Mouse (Mus musculus) limb, embryonic 15.5 days (tissue): ENCODE measurements around the gene Slc6a3. TPM values are rescaled to one million over a fixed set of nuclear protein-coding genes. Genes with fewer than 3 reads are reported as not detected.

Experiments
- ATAC-seq: fragments of 200-750 bp; cut with Nextera tagmentation; 2 replicates; pipeline ENCODE4 v1.8.0; 2017; ENCODE audit warnings: low read depth, moderate TSS enrichment; ENCODE audit not compliant: insufficient number of reproducible peaks, low FRiP score, low TSS enrichment
- H3K27ac ChIP-seq: fragments of 300-500 bp; sonication (generic); 2 replicates; pipeline ENCODE4 v1.5.1; 2015; ENCODE audit warnings: moderate library complexity, mild to moderate bottlenecking, inconsistent platforms
- H3K27me3 ChIP-seq: fragments of 300-500 bp; sonication (generic); 2 replicates; pipeline ENCODE4 v1.6.1; 2015; ENCODE audit warnings: inconsistent platforms
- H3K36me3 ChIP-seq: fragments of 300-500 bp; sonication (generic); 2 replicates; pipeline ENCODE4 v1.6.1; 2015; ENCODE audit warnings: inconsistent platforms
- H3K4me1 ChIP-seq: fragments of 300-500 bp; sonication (generic); 2 replicates; pipeline ENCODE4 v1.6.1; 2015; ENCODE audit warnings: inconsistent platforms
- H3K4me2 ChIP-seq: fragments of 300-500 bp; sonication (generic); 2 replicates; pipeline ENCODE4 v1.6.1; 2015; ENCODE audit warnings: mild to moderate bottlenecking, inconsistent platforms
- H3K4me3 ChIP-seq: fragments of 300-500 bp; sonication (generic); 2 replicates; pipeline ENCODE4 v1.5.1; 2015; ENCODE audit warnings: mild to moderate bottlenecking, inconsistent platforms
- H3K9ac ChIP-seq: fragments of 300-500 bp; sonication (generic); 2 replicates; pipeline ENCODE4 v1.6.1; 2015; ENCODE audit warnings: inconsistent platforms
- H3K9me3 ChIP-seq: fragments of 300-500 bp; sonication (generic); 2 replicates; pipeline ENCODE4 v1.6.1; 2016; ENCODE audit warnings: inconsistent platforms
- WGBS: fragments of 180-500 bp; shearing (Covaris S2); methylation state at CpG from one replicate; pipeline ENCODE4 v1.1.7; 2015; 5-methylcytosine and 5-hydroxymethylcytosine counted together
- polyA plus RNA-seq: library from polyadenylated mRNA; unstranded; fragments of >200 nt; fragmentation: Nextera tagmentation; extraction: Ambion mirVana; gene quantifications from 2 replicates; pipeline ENCODE4 v1.2.1, GENCODE M21; 2015

The Slc6a3 gene
- polyA plus RNA-seq, 1 experiment from 2014 or later, result 0.08 TPM

DNA sequence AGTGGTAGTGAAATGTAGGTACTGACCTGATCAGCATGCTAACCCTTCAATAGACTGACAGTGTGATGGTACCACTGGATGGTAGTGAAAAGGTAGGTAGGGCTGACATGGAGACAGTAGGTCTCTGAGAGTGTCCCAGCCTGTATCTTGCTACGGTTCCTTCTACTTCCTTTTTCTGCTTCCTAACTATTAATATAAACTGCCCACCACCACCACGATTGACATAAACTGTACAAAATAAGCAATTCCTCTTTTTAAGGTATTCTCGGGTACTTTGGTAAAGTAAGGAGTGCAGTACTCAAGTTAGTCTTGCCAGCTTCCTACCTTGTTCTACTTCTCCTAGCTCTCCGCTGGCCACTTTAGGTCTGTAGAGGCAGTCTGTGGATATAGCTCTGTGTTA, 59.7 kb downstream of the Slc6a3 start:
- 73% methylated on average over 4 of the region's 4 CpGs for WGBS

DNA sequence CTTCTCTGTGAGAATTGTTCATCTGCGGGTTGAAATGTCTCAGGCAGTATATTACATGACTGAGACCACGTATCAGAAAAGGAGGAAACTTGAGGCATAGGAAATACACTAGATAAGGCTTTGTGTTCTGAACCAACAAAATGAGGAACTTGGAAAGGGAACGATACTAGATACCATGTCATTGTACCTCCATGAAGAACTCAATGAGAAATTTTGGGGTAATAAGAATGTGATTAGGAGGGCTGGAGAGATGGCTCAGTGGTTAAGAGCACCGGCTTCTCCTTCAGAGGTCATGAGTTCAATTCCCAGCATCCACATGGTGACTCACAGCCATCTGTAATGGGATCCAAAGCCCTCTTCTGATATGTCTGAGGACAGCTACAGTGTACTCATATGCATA, 63.7 kb downstream of the Slc6a3 start:
- ATAC-seq, result no peak
- WGBS, result 80% methylated on average over 4 of the region's 4 CpGs
- Histone ChIP-seq H3K4me1 (peaks cover 14% of the 10 kb centered on the region), H3K4me2 (no peak overlapping the region), H3K9ac (no peak overlapping the region), H3K27ac (no peak overlapping the region), H3K36me3 (no peaks in the 10 kb centered on the region), H3K4me3 (no peak overlapping the region), H3K9me3 (no peaks in the 10 kb centered on the region), H3K27me3 (no peaks in the 10 kb centered on the region)

More for the DNA sequence above, 59.7 kb downstream of the Slc6a3 start:
- H3K4me3 ChIP-seq, result no peak overlapping the region
- H3K9ac ChIP-seq, result no peak overlapping the region
- no peaks in the 10 kb centered on the region for H3K27me3 ChIP-seq
- H3K27ac ChIP-seq, result no peak overlapping the region
- no peak for ATAC-seq
- no peaks in the 10 kb centered on the region for H3K36me3 ChIP-seq
- no peak overlapping the region for H3K4me2 ChIP-seq
- H3K4me1 ChIP-seq, result no peaks in the 10 kb centered on the region
- H3K9me3 ChIP-seq, result no peaks in the 10 kb centered on the region

DNA sequence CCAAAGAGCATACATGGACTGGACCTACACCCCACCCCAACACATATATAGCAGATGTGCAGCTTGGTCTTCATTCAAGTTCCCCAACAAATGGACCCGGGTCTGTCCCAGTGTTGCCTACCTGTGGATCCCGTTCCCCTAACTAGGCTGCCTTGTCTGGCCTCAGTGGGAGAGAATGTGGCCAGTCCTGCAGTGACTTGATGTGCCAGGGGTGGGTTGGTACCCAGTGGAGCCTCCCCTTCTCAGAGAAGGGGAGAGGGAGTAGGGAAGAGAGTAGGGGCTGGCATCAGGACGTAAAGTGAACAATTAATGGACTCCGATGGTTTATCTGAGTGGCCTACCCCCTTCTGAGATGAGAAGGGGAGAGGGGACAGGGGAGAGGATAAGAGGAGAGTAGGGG, 66.5 kb downstream of the Slc6a3 start:
- no peak for ATAC-seq
- 54% methylated on average over 4 of the region's 4 CpGs for WGBS

DNA sequence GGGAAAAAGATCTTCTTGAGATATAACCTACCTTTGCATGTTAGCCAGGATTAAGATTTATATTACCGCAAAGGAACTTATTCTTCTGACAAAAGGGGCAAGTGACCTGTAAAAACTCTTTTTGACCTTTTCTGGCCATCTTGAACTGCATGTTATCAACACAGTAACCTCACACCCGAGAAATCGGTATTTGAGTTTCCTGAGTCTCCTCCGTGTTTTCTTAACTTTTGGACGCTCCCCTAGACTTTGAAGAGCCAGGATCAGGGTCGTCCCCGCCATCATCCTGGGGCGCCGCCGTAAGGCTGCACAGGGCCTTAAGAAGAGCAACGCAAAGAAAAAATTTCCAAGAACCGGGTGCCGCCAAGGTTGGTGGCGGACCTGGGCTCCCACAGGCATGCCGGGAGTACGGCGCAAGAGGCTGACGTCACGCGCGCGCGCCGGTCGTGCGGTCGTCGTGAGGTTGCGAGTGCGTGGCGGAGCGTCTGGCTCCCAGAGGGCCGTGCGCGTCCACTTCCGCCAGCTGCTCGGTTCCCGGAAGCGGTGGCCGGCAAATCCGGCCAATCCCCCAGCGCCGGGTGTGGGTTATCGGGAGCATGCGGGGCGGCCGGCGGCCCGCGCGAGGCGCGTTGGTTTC, 67.1 kb downstream of the Slc6a3 start, which contains the start of gene Clptm1l:
TSS of gene Clptm1l (plus strand) at position 485 of the 634 bp plus-strand sequence.
- under 1% methylated on average over 53 of the region's 53 CpGs for WGBS
- Histone ChIP-seq H3K4me3 (peak within 1 kb of the TSS; percentile 92), H3K27ac (peak within 1 kb of the TSS; percentile 84), H3K9ac (peak within 1 kb of the TSS; percentile 81), H3K4me1 (peaks cover 14% of the 10 kb centered on the region), H3K36me3 (peaks cover 26% of the 10 kb centered on the region), H3K27me3 (no peaks in the 10 kb centered on the region), H3K9me3 (no peaks in the 10 kb centered on the region), H3K4me2 (peak within 1 kb of the TSS; percentile 81)
- peak; percentile 92 for ATAC-seq

More for the DNA sequence above, 66.5 kb downstream of the Slc6a3 start:
- Histone ChIP-seq H3K4me2 (peak overlapping the region; percentile 81), H3K27ac (no peak overlapping the region), H3K4me1 (peaks cover 14% of the 10 kb centered on the region), H3K27me3 (no peaks in the 10 kb centered on the region), H3K9ac (peak overlapping the region; percentile 81), H3K36me3 (peaks cover 20% of the 10 kb centered on the region), H3K4me3 (peak overlapping the region; percentile 92), H3K9me3 (no peaks in the 10 kb centered on the region)

GRCm38 (mm10) chr13:73604156-73604957, 67.8 kb downstream of the Slc6a3 start:
- peaks cover 33% of the 10 kb centered on the region for H3K36me3 ChIP-seq
- H3K27ac ChIP-seq, result peak overlapping the region; percentile 84
- H3K4me1 ChIP-seq, result peaks cover 14% of the 10 kb centered on the region
- WGBS, result 3% methylated on average over 39 of the region's 39 CpGs
- no peaks in the 10 kb centered on the region for H3K9me3 ChIP-seq
- peak overlapping the region; percentile 92 for H3K4me3 ChIP-seq
- H3K27me3 ChIP-seq, result no peaks in the 10 kb centered on the region
- peak; percentile 36; the same call in 1 of the 2 replicates for ATAC-seq
- H3K9ac ChIP-seq, result peak overlapping the region; percentile 81
- H3K4me2 ChIP-seq, result peak overlapping the region; percentile 81

DNA sequence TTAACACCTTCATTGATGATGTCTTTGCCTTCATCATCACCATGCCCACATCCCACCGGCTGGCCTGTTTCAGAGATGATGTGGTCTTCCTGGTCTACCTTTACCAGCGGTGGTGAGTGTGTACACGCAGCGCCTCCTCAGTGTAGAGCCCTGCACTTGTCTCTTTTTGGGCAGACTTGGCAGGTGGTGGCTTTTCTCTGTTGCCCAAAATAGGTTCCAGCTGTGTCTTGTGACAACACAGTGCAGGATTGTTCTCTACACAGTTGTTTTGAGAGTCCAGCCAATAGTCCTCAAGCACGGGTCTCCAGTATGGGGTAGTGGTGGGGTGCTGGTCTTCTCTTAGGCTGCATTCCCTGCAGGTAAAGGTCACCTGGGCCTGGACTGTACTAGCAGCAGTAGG, 81.9 kb downstream of the Slc6a3 start:
- 84% methylated on average over 5 of the region's 5 CpGs for WGBS
- Histone ChIP-seq H3K36me3 (peaks cover 80% of the 10 kb centered on the region), H3K4me1 (no peaks in the 10 kb centered on the region), H3K27ac (no peak overlapping the region), H3K4me3 (no peak overlapping the region), H3K9me3 (no peaks in the 10 kb centered on the region), H3K4me2 (no peak overlapping the region), H3K9ac (no peak overlapping the region), H3K27me3 (no peaks in the 10 kb centered on the region)
- no peak for ATAC-seq

DNA sequence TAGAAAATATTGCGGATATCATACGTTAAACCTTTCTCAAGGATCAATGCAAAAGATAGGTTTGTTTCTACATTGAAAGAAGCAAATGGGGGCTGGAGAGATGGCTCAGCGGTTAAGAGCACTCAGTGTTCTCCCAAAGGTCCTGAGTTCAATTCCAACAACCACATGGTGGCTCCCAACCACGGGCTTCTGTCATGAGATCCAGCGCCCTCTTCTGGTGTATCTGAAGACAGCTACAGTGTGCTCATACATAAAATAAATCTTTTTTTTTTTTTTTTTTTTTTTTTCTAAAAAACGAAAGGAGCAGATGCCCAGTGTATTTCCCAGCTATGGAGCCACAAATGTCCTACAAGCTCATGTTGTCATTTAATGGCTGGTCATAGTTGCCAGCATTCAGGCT, 84.1 kb downstream of the Slc6a3 start:
- no peak for ATAC-seq
- Histone ChIP-seq H3K9ac (no peak overlapping the region), H3K27me3 (no peaks in the 10 kb centered on the region), H3K9me3 (no peaks in the 10 kb centered on the region), H3K27ac (no peak overlapping the region), H3K4me2 (no peak overlapping the region), H3K36me3 (peaks cover 58% of the 10 kb centered on the region), H3K4me1 (no peaks in the 10 kb centered on the region), H3K4me3 (no peak overlapping the region)
- 70% methylated on average over 6 of the region's 6 CpGs for WGBS

- no peak overlapping the region; the same call in 1 of the 2 replicates for H3K9ac ChIP-seq
- 47% methylated on average over 6 of the region's 6 CpGs for WGBS
These were observed 89.8 kb downstream of the Slc6a3 start for GRCm38 (mm10) chr13:73626410-73626744.

DNA sequence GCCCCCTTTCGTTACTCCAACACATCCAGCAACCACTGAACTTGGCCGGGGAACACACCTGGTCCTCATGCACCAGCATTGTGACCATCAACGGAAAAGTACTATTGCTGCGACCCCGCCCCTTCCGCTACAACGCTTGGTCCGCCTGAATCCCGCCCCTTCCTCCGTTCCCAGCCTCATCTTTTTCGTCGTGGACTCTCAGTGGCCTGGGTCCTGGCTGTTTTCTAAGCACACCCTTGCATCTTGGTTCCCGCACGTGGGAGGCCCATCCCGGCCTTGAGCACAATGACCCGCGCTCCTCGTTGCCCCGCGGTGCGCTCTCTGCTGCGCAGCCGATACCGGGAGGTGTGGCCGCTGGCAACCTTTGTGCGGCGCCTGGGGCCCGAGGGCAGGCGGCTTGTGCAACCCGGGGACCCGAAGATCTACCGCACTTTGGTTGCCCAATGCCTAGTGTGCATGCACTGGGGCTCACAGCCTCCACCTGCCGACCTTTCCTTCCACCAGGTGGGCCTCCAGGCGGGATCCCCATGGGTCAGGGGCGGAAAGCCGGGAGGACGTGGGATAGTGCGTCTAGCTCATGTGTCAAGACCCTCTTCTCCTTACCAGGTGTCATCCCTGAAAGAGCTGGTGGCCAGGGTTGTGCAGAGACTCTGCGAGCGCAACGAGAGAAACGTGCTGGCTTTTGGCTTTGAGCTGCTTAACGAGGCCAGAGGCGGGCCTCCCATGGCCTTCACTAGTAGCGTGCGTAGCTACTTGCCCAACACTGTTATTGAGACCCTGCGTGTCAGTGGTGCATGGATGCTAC, 90.4 kb downstream of the Slc6a3 start, which contains the start of gene Tert:
TSS of gene Tert (plus strand) at position 167 of the 805 bp plus-strand sequence.
- no peaks in the 10 kb centered on the region for H3K9me3 ChIP-seq
- WGBS, result 8% methylated on average over 47 of the region's 47 CpGs
- 0 out of 2 replicates have a peak, but pooled peaks cover under 1% of the 10 kb centered on the region for H3K36me3 ChIP-seq
- no peak within 1 kb of the TSS; the same call in 1 of the 2 replicates for H3K27ac ChIP-seq
- peak within 1 kb of the TSS; percentile 67 for H3K9ac ChIP-seq
- no peaks in the 10 kb centered on the region for H3K27me3 ChIP-seq
- peak within 1 kb of the TSS; percentile 94 for H3K4me2 ChIP-seq
- peaks cover 27% of the 10 kb centered on the region for H3K4me1 ChIP-seq
- ATAC-seq, result peak; percentile 80
- peak within 1 kb of the TSS; percentile 63 for H3K4me3 ChIP-seq

More at GRCm38 (mm10) chr13:73626410-73626744, 89.8 kb downstream of the Slc6a3 start:
- no peak for ATAC-seq
- peaks cover 6% of the 10 kb centered on the region for H3K36me3 ChIP-seq
- no peak overlapping the region; the same call in 1 of the 2 replicates for H3K27ac ChIP-seq
- H3K4me1 ChIP-seq, result peaks cover 27% of the 10 kb centered on the region
- no peaks in the 10 kb centered on the region for H3K9me3 ChIP-seq
- peak overlapping the region; percentile 63 for H3K4me3 ChIP-seq
- H3K4me2 ChIP-seq, result peak overlapping the region; percentile 94
- no peaks in the 10 kb centered on the region for H3K27me3 ChIP-seq
